Mouse (Mus musculus) MEL (cell line): ENCODE measurements at regions not wholly inside any gene's neighbourhood (a gene's known extent, or its start where the extent isn't known, plus 50 kb on each side); places are given as distances from the start of the nearest gene placed in this dataset.

Source experiments
- CHD2 ChIP-seq: IDR thresholded peaks from 2 replicates; pipeline ENCODE4 v1.6.1; 2011; ENCODE audit warnings: low read length, improper control_type of control experiment
- CTCF ChIP-seq, 3 experiments: IDR thresholded peaks in 2 of 3; conservative IDR thresholded peaks in 1 of 3; 2 replicates each; pipeline ENCODE4 v1.5.1; 2011 to 2012; ENCODE audit warnings: low read length in 3 of 3, low read depth in 2 of 3, mild to moderate bottlenecking in 2 of 3, improper control_type of control experiment in 1 of 3, inconsistent platforms in 1 of 3, mixed read lengths in 1 of 3, moderate library complexity in 1 of 3; ENCODE audit not compliant: control insufficient read depth in 1 of 3, insufficient read depth in 1 of 3, poor library complexity in 1 of 3, severe bottlenecking in 1 of 3
- EP300 ChIP-seq, 2 experiments: IDR thresholded peaks; 2 replicates each; pipeline ENCODE4 v1.6.1; 2011; ENCODE audit warnings: improper control_type of control experiment in 2 of 2, low read length in 2 of 2, low read depth in 1 of 2, mild to moderate bottlenecking in 1 of 2
- ETS1 ChIP-seq: IDR thresholded peaks from 2 replicates; pipeline ENCODE4 v1.6.1; 2012; ENCODE audit warnings: low read depth, mild to moderate bottlenecking, inconsistent platforms, low read length, improper control_type of control experiment, moderate library complexity
- GATA1 ChIP-seq: IDR thresholded peaks from 2 replicates; pipeline ENCODE4 v1.6.1; 2011; ENCODE audit warnings: low read depth, low read length, improper control_type of control experiment
- MAFK ChIP-seq: IDR thresholded peaks from 2 replicates; pipeline ENCODE4 v1.6.1; 2011; ENCODE audit warnings: low read depth, mild to moderate bottlenecking, low read length, improper control_type of control experiment, borderline replicate concordance
- MAZ ChIP-seq: IDR thresholded peaks from 2 replicates; pipeline ENCODE4 v1.6.1; 2012; ENCODE audit warnings: low read depth, mild to moderate bottlenecking, inconsistent platforms, low read length, improper control_type of control experiment
- MYC ChIP-seq: IDR thresholded peaks from 2 replicates; pipeline ENCODE4 v1.6.1; 2011; ENCODE audit warnings: low read depth, mild to moderate bottlenecking, low read length, improper control_type of control experiment, moderate library complexity
- POLR2A ChIP-seq, 2 experiments: IDR thresholded peaks; 2 replicates each; pipeline ENCODE4 v1.6.1; 2011 to 2012; ENCODE audit warnings: low read length in 2 of 2, mild to moderate bottlenecking in 2 of 2, control low read depth in 1 of 2, improper control_type of control experiment in 1 of 2, low read depth in 1 of 2, moderate library complexity in 1 of 2; ENCODE audit not compliant: control insufficient read depth in 1 of 2, insufficient read depth in 1 of 2, poor library complexity in 1 of 2
- POLR2AphosphoS2 ChIP-seq: IDR thresholded peaks from 2 replicates; pipeline ENCODE4 v1.6.1; 2011; ENCODE audit warnings: low read length, improper control_type of control experiment
- SIN3A ChIP-seq: IDR thresholded peaks from 2 replicates; pipeline ENCODE4 v1.6.1; 2012; ENCODE audit warnings: low read length, improper control_type of control experiment, inconsistent platforms
- USF1 ChIP-seq: IDR thresholded peaks from 2 replicates; pipeline ENCODE4 v1.6.1; 2014; ENCODE audit warnings: low read depth, mild to moderate bottlenecking, inconsistent platforms, low read length, improper control_type of control experiment, moderate library complexity
- ZNF384 ChIP-seq: IDR thresholded peaks from 2 replicates; pipeline ENCODE4 v1.6.1; 2012; ENCODE audit warnings: low read depth, mild to moderate bottlenecking, inconsistent platforms, low read length, improper control_type of control experiment

DNA sequence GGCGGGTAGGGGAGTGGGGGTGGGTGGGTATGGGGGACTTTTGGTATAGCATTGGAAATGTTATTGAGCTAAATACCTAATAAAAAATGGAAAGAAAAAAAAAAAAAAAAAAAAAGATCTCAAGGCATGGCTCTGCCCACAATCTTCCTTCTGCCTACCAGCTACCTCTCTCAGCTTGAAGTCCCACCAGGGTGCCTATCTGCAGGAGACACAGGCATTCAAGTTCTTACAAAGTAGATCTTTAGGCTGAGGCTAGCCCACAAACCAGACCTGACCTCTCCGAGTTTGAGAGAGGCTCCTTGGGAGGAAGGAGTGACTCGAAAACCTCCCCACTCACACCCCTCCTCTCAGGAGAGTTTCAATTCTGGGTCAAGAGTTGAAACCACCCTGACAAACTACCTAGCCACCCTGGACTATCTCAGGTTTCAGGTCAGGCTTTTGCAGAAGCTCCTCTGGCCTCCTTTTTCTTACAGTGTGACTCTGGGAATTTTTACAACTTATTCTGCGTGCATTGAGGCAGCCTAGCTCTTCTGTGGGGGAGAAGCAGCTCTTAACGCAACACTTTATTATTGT lies 187.6 kb upstream of the Cxcr4 start:
- TF ChIP-seq CTCF (IDR thresholded peaks at IDR 0.05 in 2 of 3, conservative IDR thresholded peaks at IDR 0.05 in 1 of 3; ENCODE audit: control insufficient read depth in 1 of 3, insufficient read depth in 1 of 3, low read depth in 2 of 3, low read length in 3 of 3, poor library complexity in 1 of 3, severe bottlenecking in 1 of 3) (no peak), USF1 (no peak), POLR2AphosphoS2 (no peak), CHD2 (no peak), SIN3A (no peak), MAFK (no peak), ETS1 (no peak), GATA1 (no peak), EP300 (IDR thresholded peaks at IDR 0.05; ENCODE audit: low read depth in 1 of 2, low read length in 2 of 2) (no peak), POLR2A (IDR thresholded peaks at IDR 0.05; ENCODE audit: control insufficient read depth in 1 of 2, insufficient read depth in 1 of 2, low read depth in 1 of 2, low read length in 2 of 2, poor library complexity in 1 of 2) (no peak), MYC (no peak), ZNF384 (no peak), MAZ (no peak)
